Mouse (Mus musculus): Measurements from ENCODE around the gene Nme1. TPM values are rescaled to one million over a fixed set of nuclear protein-coding genes. Genes with fewer than 3 reads are reported as not detected.
A peak's percentile ranks its signal among the peaks of the same experiment; 100 is the strongest.

Nme1 gene
- polyA plus RNA-seq, 1 experiment, result 14.4 TPM

- Histone ChIP-seq H3K27ac (ENCODE audit: insufficient read depth, low read depth, low read length) (peak overlapping the region; percentile 82), H3K4me1 (ENCODE audit: control insufficient read depth, insufficient read depth, low read length) (peaks cover 33% of the 10 kb centered on the region), H3K4me3 (ENCODE audit: insufficient read depth, low read length) (no peak overlapping the region)
- TF ChIP-seq POLR2A (IDR thresholded peaks at IDR 0.05; ENCODE audit: borderline replicate concordance, low read depth, low read length) (no peak), CTCF (IDR thresholded peaks at IDR 0.05; ENCODE audit: low read depth, low read length) (no peak)
Measured at GRCm38 (mm10) chr11:93988328-93989062, 20.2 kb upstream of the Nme1 start.

- TF ChIP-seq POLR2A (IDR thresholded peaks at IDR 0.05; ENCODE audit: borderline replicate concordance, low read depth, low read length) (no peak), CTCF (IDR thresholded peaks at IDR 0.05; ENCODE audit: low read depth, low read length) (no peak)
- H3K4me1 ChIP-seq (ENCODE audit: control insufficient read depth, insufficient read depth, low read length), result peaks cover 33% of the 10 kb centered on the region
- peak overlapping the region; percentile 29; the same call in 1 of the 2 replicates for H3K4me3 ChIP-seq (ENCODE audit: insufficient read depth, low read length)
- peak overlapping the region; percentile 82 for H3K27ac ChIP-seq (ENCODE audit: insufficient read depth, low read depth, low read length)
Measured at GRCm38 (mm10) chr11:93987625-93988327, 19.5 kb upstream of the Nme1 start.

- peak overlapping the region; percentile 82 for H3K27ac ChIP-seq (ENCODE audit: insufficient read depth, low read depth, low read length)
Measured at GRCm38 (mm10) chr11:93987026-93987425, 18.7 kb upstream of the Nme1 start.

GRCm38 (mm10) chr11:93986298-93986697 lies 18.0 kb upstream of the Nme1 start:
- Histone ChIP-seq H3K4me3 (ENCODE audit: insufficient read depth, low read length) (no peak overlapping the region), H3K27ac (ENCODE audit: insufficient read depth, low read depth, low read length) (no peak overlapping the region), H3K4me1 (ENCODE audit: control insufficient read depth, insufficient read depth, low read length) (peaks cover 36% of the 10 kb centered on the region)
- no peak for TF ChIP-seq POLR2A (IDR thresholded peaks at IDR 0.05; ENCODE audit: borderline replicate concordance, low read depth, low read length)
- TF ChIP-seq CTCF (IDR thresholded peaks at IDR 0.05; ENCODE audit: low read depth, low read length), result no peak

More at GRCm38 (mm10) chr11:93987026-93987425, 18.7 kb upstream of the Nme1 start:
- H3K4me3 ChIP-seq (ENCODE audit: insufficient read depth, low read length), result no peak overlapping the region
- peaks cover 33% of the 10 kb centered on the region for H3K4me1 ChIP-seq (ENCODE audit: control insufficient read depth, insufficient read depth, low read length)
- no peak for TF ChIP-seq POLR2A (IDR thresholded peaks at IDR 0.05; ENCODE audit: borderline replicate concordance, low read depth, low read length)
- no peak for TF ChIP-seq CTCF (IDR thresholded peaks at IDR 0.05; ENCODE audit: low read depth, low read length)

GRCm38 (mm10) chr11:93985265-93985664 lies 16.9 kb upstream of the Nme1 start:
- Histone ChIP-seq H3K27ac (ENCODE audit: insufficient read depth, low read depth, low read length) (peak overlapping the region; percentile 58), H3K4me3 (ENCODE audit: insufficient read depth, low read length) (no peak overlapping the region), H3K4me1 (ENCODE audit: control insufficient read depth, insufficient read depth, low read length) (peaks cover 36% of the 10 kb centered on the region)
- TF ChIP-seq CTCF (IDR thresholded peaks at IDR 0.05; ENCODE audit: low read depth, low read length) (no peak), POLR2A (IDR thresholded peaks at IDR 0.05; ENCODE audit: borderline replicate concordance, low read depth, low read length) (no peak)

- peaks cover 37% of the 10 kb centered on the region for H3K4me1 ChIP-seq (ENCODE audit: control insufficient read depth, insufficient read depth, low read length)
- TF ChIP-seq CTCF (IDR thresholded peaks at IDR 0.05; ENCODE audit: low read depth, low read length) (no peak), POLR2A (IDR thresholded peaks at IDR 0.05; ENCODE audit: borderline replicate concordance, low read depth, low read length) (no peak)
- peak overlapping the region; percentile 62 for H3K27ac ChIP-seq (ENCODE audit: insufficient read depth, low read depth, low read length)
- no peak overlapping the region for H3K4me3 ChIP-seq (ENCODE audit: insufficient read depth, low read length)
Measured at GRCm38 (mm10) chr11:93984619-93985018, 16.3 kb upstream of the Nme1 start.

GRCm38 (mm10) chr11:93979502-93980049 lies 11.3 kb upstream of the Nme1 start:
- TF ChIP-seq CTCF (IDR thresholded peaks at IDR 0.05; ENCODE audit: low read depth, low read length), result no peak
- Histone ChIP-seq H3K4me3 (ENCODE audit: insufficient read depth, low read length) (no peak overlapping the region), H3K27ac (ENCODE audit: insufficient read depth, low read depth, low read length) (peak overlapping the region; percentile 32; the same call in 1 of the 2 replicates), H3K4me1 (ENCODE audit: control insufficient read depth, insufficient read depth, low read length) (peaks cover 11% of the 10 kb centered on the region)

- no peak overlapping the region for H3K27ac ChIP-seq (ENCODE audit: insufficient read depth, low read depth, low read length)
- no peak overlapping the region for H3K4me3 ChIP-seq (ENCODE audit: insufficient read depth, low read length)
- H3K4me1 ChIP-seq (ENCODE audit: control insufficient read depth, insufficient read depth, low read length), result peaks cover 5% of the 10 kb centered on the region; the same call in 1 of the 2 replicates
- no peak for TF ChIP-seq POLR2A (IDR thresholded peaks at IDR 0.05; ENCODE audit: borderline replicate concordance, low read depth, low read length)
- no peak for TF ChIP-seq CTCF (IDR thresholded peaks at IDR 0.05; ENCODE audit: low read depth, low read length)
Measured at GRCm38 (mm10) chr11:93972951-93973350, 4.6 kb upstream of the Nme1 start.

- Histone ChIP-seq H3K27ac (ENCODE audit: insufficient read depth, low read depth, low read length) (no peak overlapping the region), H3K4me1 (ENCODE audit: control insufficient read depth, insufficient read depth, low read length) (peaks cover 16% of the 10 kb centered on the region), H3K4me3 (ENCODE audit: insufficient read depth, low read length) (no peak overlapping the region)
- TF ChIP-seq CTCF (IDR thresholded peaks at IDR 0.05; ENCODE audit: low read depth, low read length) (no peak), POLR2A (IDR thresholded peaks at IDR 0.05; ENCODE audit: borderline replicate concordance, low read depth, low read length) (no peak)
Measured at GRCm38 (mm10) chr11:93969799-93970198, 1.5 kb upstream of the Nme1 start.

- Histone ChIP-seq H3K4me3 (ENCODE audit: insufficient read depth, low read length) (no peak overlapping the region), H3K4me1 (ENCODE audit: control insufficient read depth, insufficient read depth, low read length) (peaks cover 16% of the 10 kb centered on the region), H3K27ac (ENCODE audit: insufficient read depth, low read depth, low read length) (no peak overlapping the region)
- TF ChIP-seq POLR2A (IDR thresholded peaks at IDR 0.05; ENCODE audit: borderline replicate concordance, low read depth, low read length), result no peak
- TF ChIP-seq CTCF (IDR thresholded peaks at IDR 0.05; ENCODE audit: low read depth, low read length), result no peak
Measured at GRCm38 (mm10) chr11:93969171-93969570, 850 bp upstream of the Nme1 start.
